In the genomic region with DNA sequence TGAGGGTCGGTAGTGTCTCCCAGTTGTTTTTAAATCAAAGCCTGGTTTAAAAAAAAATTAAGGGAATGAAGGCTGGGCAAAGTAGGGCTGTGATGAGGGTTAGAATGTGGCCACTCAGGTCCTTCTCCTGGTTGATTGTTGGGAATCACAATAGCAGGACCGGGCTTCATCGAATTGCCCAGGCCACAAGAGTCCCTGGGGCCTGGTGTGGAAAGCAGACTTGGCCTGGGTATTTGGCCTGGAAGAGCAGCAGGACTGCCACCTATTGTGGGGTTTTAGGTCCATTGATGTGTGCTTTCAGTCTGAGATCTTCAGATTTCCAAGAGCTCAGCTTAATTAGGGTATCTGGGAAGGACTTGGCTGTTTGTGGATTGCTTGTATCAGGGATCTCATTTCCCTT, we compare ENCODE assay signal across 8 mouse cellular contexts. TPM values are rescaled to one million over a fixed set of nuclear protein-coding genes. Genes with fewer than 3 reads are reported as not detected.
DNase-seq lines count a peak whose midpoint lies in the region; ATAC-seq lines count a peak whose summit lies in the region.

No protein-coding gene starts in this region.

- peaks cover 10% of the 10 kb centered on the region for H3K4me1 ChIP-seq in neural tube, embryonic 11.5 days (ENCODE audit: control insufficient read depth, insufficient read depth, low read length)
- peaks cover 35% of the 10 kb centered on the region for H3K4me1 ChIP-seq in limb, embryonic 15.5 days

- no peak overlapping the region for H3K27ac ChIP-seq in neural tube, embryonic 11.5 days (ENCODE audit: low read depth, low read length)
- 0 out of 2 replicates have a peak overlapping the region, but pooled peaks have one; percentile 93 for H3K27ac ChIP-seq in limb, embryonic 15.5 days

- peak overlapping the region; percentile 85 for H3K4me2 ChIP-seq in neural tube, embryonic 11.5 days (ENCODE audit: low read depth)
- H3K4me2 ChIP-seq in limb, embryonic 15.5 days, result peak overlapping the region; percentile 82

- peak; percentile 57 for DNase-seq in adrenal gland, postnatal 14 days
- DNase-seq in adrenal gland, adult 8-10 months, result no peak
- DNase-seq in neural tube, embryonic 11.5 days (ENCODE audit: low spot score), result no peak
- no peak for DNase-seq in neural tube, embryonic 10.5 days (ENCODE audit: extremely low spot score, low spot score)
- no peak for DNase-seq in right cerebral cortex, adult 2 months (ENCODE audit: low spot score in 2 of 2)
- DNase-seq in yolk sac, embryonic 10.5 days (ENCODE audit: low spot score), result no peak
- no peak for DNase-seq in frontal cortex, postnatal 25 days (ENCODE audit: low spot score in 2 of 2)

- WGBS in neural tube, embryonic 11.5 days, result 42% methylated on average over 3 of the region's 3 CpGs
- 30% methylated on average over 3 of the region's 3 CpGs for whole genome bisulfite sequencing in limb, embryonic 15.5 days

- peak overlapping the region; percentile 16; the same call in 1 of the 2 replicates for H3K9ac ChIP-seq in neural tube, embryonic 11.5 days (ENCODE audit: low read length)
- peak overlapping the region; percentile 77 for H3K9ac ChIP-seq in limb, embryonic 15.5 days

- H3K9me3 ChIP-seq in neural tube, embryonic 11.5 days (ENCODE audit: control insufficient read depth, low read length), result no peaks in the 10 kb centered on the region
- no peaks in the 10 kb centered on the region for H3K9me3 ChIP-seq in limb, embryonic 15.5 days

- peaks cover 2% of the 10 kb centered on the region for H3K36me3 ChIP-seq in neural tube, embryonic 11.5 days (ENCODE audit: control insufficient read depth, insufficient read depth, low read length)
- H3K36me3 ChIP-seq in limb, embryonic 15.5 days, result peaks cover 25% of the 10 kb centered on the region

- ATAC-seq in neural tube, embryonic 11.5 days (ENCODE audit: insufficient read depth, low FRiP score, low TSS enrichment), result no peak
- ATAC-seq in limb, embryonic 15.5 days (ENCODE audit: insufficient number of reproducible peaks, low FRiP score, low TSS enrichment, low read depth), result no peak

- no peaks in the 10 kb centered on the region for H3K27me3 ChIP-seq in neural tube, embryonic 11.5 days (ENCODE audit: control insufficient read depth, insufficient read depth, low read length)
- H3K27me3 ChIP-seq in limb, embryonic 15.5 days, result no peaks in the 10 kb centered on the region

- H3K4me3 ChIP-seq in neural tube, embryonic 11.5 days (ENCODE audit: low read depth, low read length), result peak overlapping the region; percentile 70
- H3K4me3 ChIP-seq in limb, embryonic 15.5 days, result peak overlapping the region; percentile 82

RNA-seq across cellular contexts. Expression of a gene that starts 10.1 kb away (rescaled TPM):
- 71.4 and 98.5 TPM in 2 replicates for total RNA-seq in adrenal gland, postnatal 14 days (2021)
- 100 to 1,000 TPM in 3 of 4 experiments, 10 to 100 TPM in 1; 93.1 to 190 (median 160) TPM for total RNA-seq in adrenal gland, adult 8-10 months (2022)
- 13.7 and 14.1 TPM in 2 replicates for polyA plus RNA-seq in neural tube, embryonic 11.5 days (2014; fragmentation: Nextera tagmentation; extraction: Ambion mirVana)
- polyA plus RNA-seq in limb, embryonic 15.5 days (2015; fragmentation: Nextera tagmentation; extraction: Ambion mirVana), result 28.9 and 30.7 TPM in 2 replicates

RNA-seq across cellular contexts. Expression of a gene that starts 46.3 kb away (rescaled TPM):
- 124 and 147 TPM in 2 replicates for total RNA-seq in adrenal gland, postnatal 14 days (2021)
- total RNA-seq in adrenal gland, adult 8-10 months (2022), result 10 to 100 TPM; 63.9 to 97.0 (median 69.1) TPM
- 15.8 and 15.9 TPM in 2 replicates for polyA plus RNA-seq in neural tube, embryonic 11.5 days (2014; fragmentation: Nextera tagmentation; extraction: Ambion mirVana)
- 29.8 and 32.1 TPM in 2 replicates for polyA plus RNA-seq in limb, embryonic 15.5 days (2015; fragmentation: Nextera tagmentation; extraction: Ambion mirVana)

RNA-seq across cellular contexts. Expression of a gene that starts 59.4 kb away (rescaled TPM):
- 63.4 and 65.5 TPM in 2 replicates for total RNA-seq in adrenal gland, postnatal 14 days (2021)
- total RNA-seq in adrenal gland, adult 8-10 months (2022), result 10 to 100 TPM; 44.2 to 61.3 (median 51.4) TPM
- 197 and 203 TPM in 2 replicates for polyA plus RNA-seq in neural tube, embryonic 11.5 days (2014; fragmentation: Nextera tagmentation; extraction: Ambion mirVana)
- 124 TPM in 2 replicates for polyA plus RNA-seq in limb, embryonic 15.5 days (2015; fragmentation: Nextera tagmentation; extraction: Ambion mirVana)

RNA-seq across cellular contexts. Expression of a gene that starts 59.8 kb away (rescaled TPM):
- total RNA-seq in adrenal gland, postnatal 14 days (2021), result 2,377 and 2,604 TPM in 2 replicates
- 100 to 1,000 TPM; 297 to 630 (median 469) TPM for total RNA-seq in adrenal gland, adult 8-10 months (2022)
- polyA plus RNA-seq in neural tube, embryonic 11.5 days (2014; fragmentation: Nextera tagmentation; extraction: Ambion mirVana), result 190 and 200 TPM in 2 replicates
- 144 and 165 TPM in 2 replicates for polyA plus RNA-seq in limb, embryonic 15.5 days (2015; fragmentation: Nextera tagmentation; extraction: Ambion mirVana)
